Mouse (Mus musculus) intestine, embryonic 15.5 days (tissue): ENCODE measurements around the gene Taz. TPM values are rescaled to one million over a fixed set of nuclear protein-coding genes. Genes with fewer than 3 reads are reported as not detected.

Source experiments
- ATAC-seq: fragments of 200-750 bp; cut with Nextera tagmentation; 2 replicates; pipeline ENCODE4 v1.8.0; 2017; ENCODE audit warnings: moderate TSS enrichment, moderate library complexity
- H3K27ac ChIP-seq: fragments of 300-500 bp; sonication (generic); 2 replicates; pipeline ENCODE4 v1.5.1; 2015; ENCODE audit warnings: mild to moderate bottlenecking, inconsistent platforms
- H3K27me3 ChIP-seq: fragments of 300-500 bp; sonication (generic); replicated peaks from 2 replicates; pipeline ENCODE4 v1.6.1; 2015; ENCODE audit warnings: inconsistent platforms
- H3K36me3 ChIP-seq: fragments of 300-500 bp; sonication (generic); 2 replicates; pipeline ENCODE4 v1.6.1; 2015; ENCODE audit warnings: inconsistent platforms
- H3K4me1 ChIP-seq: fragments of 300-500 bp; sonication (generic); replicated peaks from 2 replicates; pipeline ENCODE4 v1.6.1; 2015; ENCODE audit warnings: inconsistent platforms
- H3K4me2 ChIP-seq: fragments of 300-500 bp; sonication (generic); replicated peaks from 2 replicates; pipeline ENCODE4 v1.6.1; 2015; ENCODE audit warnings: mild to moderate bottlenecking, inconsistent platforms
- H3K4me3 ChIP-seq: fragments of 300-500 bp; sonication (generic); replicated peaks from 2 replicates; pipeline ENCODE4 v1.5.1; 2015; ENCODE audit warnings: inconsistent platforms
- H3K9ac ChIP-seq: fragments of 300-500 bp; sonication (generic); 2 replicates; pipeline ENCODE4 v1.6.1; 2015; ENCODE audit warnings: inconsistent platforms
- H3K9me3 ChIP-seq: fragments of 300-500 bp; sonication (generic); 2 replicates; pipeline ENCODE4 v1.6.1; 2016; ENCODE audit warnings: inconsistent platforms
- WGBS: fragments of 180-500 bp; shearing (Covaris S2); methylation state at CpG from one replicate; pipeline ENCODE4 v1.1.7; 2015; 5-methylcytosine and 5-hydroxymethylcytosine counted together
- polyA plus RNA-seq: library from polyadenylated mRNA; unstranded; fragments of >200 nt; fragmentation: Nextera tagmentation; extraction: Ambion mirVana; gene quantifications from 2 replicates; pipeline ENCODE4 v1.2.1, GENCODE M21; 2015

The Taz gene
- polyA plus RNA-seq, 1 experiment from 2014 or later: 74.9 TPM

GRCm38 (mm10) chrX:74254153-74254887, 27.4 kb upstream of the Taz start, which contains the start of gene Emd:
Gene Emd, plus strand, starts transcription at chrX:74254687.
- peak within 1 kb of the TSS; percentile 49 for H3K4me3 ChIP-seq
- H3K9ac ChIP-seq: peak within 1 kb of the TSS; percentile 56
- 33% methylated on average over 39 of the region's 39 CpGs for WGBS
- H3K27me3 ChIP-seq: no peaks in the 10 kb centered on the region
- no peaks in the 10 kb centered on the region for H3K4me1 ChIP-seq
- H3K27ac ChIP-seq: peak within 1 kb of the TSS; percentile 89
- H3K4me2 ChIP-seq: peak within 1 kb of the TSS; percentile 61
- peak; percentile 97 for ATAC-seq
- no peaks in the 10 kb centered on the region for H3K36me3 ChIP-seq
- no peaks in the 10 kb centered on the region for H3K9me3 ChIP-seq

- no peaks in the 10 kb centered on the region for H3K27me3 ChIP-seq
- no peaks in the 10 kb centered on the region for H3K36me3 ChIP-seq
- no peaks in the 10 kb centered on the region for H3K9me3 ChIP-seq
- H3K4me1 ChIP-seq: no peaks in the 10 kb centered on the region
- H3K27ac ChIP-seq: peak overlapping the region; percentile 89
- 23% methylated on average over 31 of the region's 31 CpGs for WGBS
- peak overlapping the region; percentile 56 for H3K9ac ChIP-seq
- peak overlapping the region; percentile 49 for H3K4me3 ChIP-seq
- peak overlapping the region; percentile 61 for H3K4me2 ChIP-seq
- ATAC-seq: peak; percentile 68
These were observed 26.7 kb upstream of the Taz start for GRCm38 (mm10) chrX:74254888-74255565.

GRCm38 (mm10) chrX:74257746-74258145, 24.0 kb upstream of the Taz start:
- H3K36me3 ChIP-seq: no peaks in the 10 kb centered on the region
- H3K9me3 ChIP-seq: no peaks in the 10 kb centered on the region
- H3K4me2 ChIP-seq: no peak overlapping the region
- no peaks in the 10 kb centered on the region for H3K4me1 ChIP-seq
- H3K9ac ChIP-seq: no peak overlapping the region
- H3K4me3 ChIP-seq: no peak overlapping the region
- no peak for ATAC-seq
- WGBS: 99% methylated on average over 3 of the region's 3 CpGs
- H3K27ac ChIP-seq: no peak overlapping the region
- H3K27me3 ChIP-seq: no peaks in the 10 kb centered on the region

- ATAC-seq: peak; percentile 62
- no peaks in the 10 kb centered on the region for H3K4me1 ChIP-seq
- H3K4me2 ChIP-seq: peak overlapping the region; percentile 48
- H3K4me3 ChIP-seq: peak overlapping the region; percentile 47
- H3K27me3 ChIP-seq: no peaks in the 10 kb centered on the region
- H3K36me3 ChIP-seq: no peaks in the 10 kb centered on the region
- no peaks in the 10 kb centered on the region for H3K9me3 ChIP-seq
- H3K9ac ChIP-seq: peak overlapping the region; percentile 26
- WGBS: 24% methylated on average over 3 of the region's 3 CpGs
- peak overlapping the region; percentile 87 for H3K27ac ChIP-seq
These were observed 12.0 kb upstream of the Taz start for GRCm38 (mm10) chrX:74269736-74270061.

- Histone ChIP-seq H3K9ac (peak within 1 kb of the TSS; percentile 60), H3K36me3 (no peaks in the 10 kb centered on the region), H3K27me3 (no peaks in the 10 kb centered on the region), H3K9me3 (no peaks in the 10 kb centered on the region), H3K27ac (peak within 1 kb of the TSS; percentile 87), H3K4me1 (no peaks in the 10 kb centered on the region), H3K4me2 (peak within 1 kb of the TSS; percentile 48), H3K4me3 (peak within 1 kb of the TSS; percentile 47)
- ATAC-seq: peak; percentile 94
- 15% methylated on average over 42 of the region's 42 CpGs for WGBS
These were observed 11.4 kb upstream of the Taz start, which contains the start of gene Rpl10 for GRCm38 (mm10) chrX:74270062-74270901. Gene Rpl10, plus strand, starts transcription at chrX:74270812.

- Histone ChIP-seq H3K27me3 (no peaks in the 10 kb centered on the region), H3K36me3 (no peaks in the 10 kb centered on the region), H3K27ac (peak overlapping the region; percentile 77; the same call in 1 of the 2 replicates), H3K4me3 (peak overlapping the region; percentile 47), H3K9me3 (no peaks in the 10 kb centered on the region), H3K4me2 (peak overlapping the region; percentile 48), H3K4me1 (no peaks in the 10 kb centered on the region), H3K9ac (peak overlapping the region; percentile 60)
- no peak for ATAC-seq
- 18% methylated on average over 27 of the region's 27 CpGs for WGBS
These were observed 10.7 kb upstream of the Taz start for GRCm38 (mm10) chrX:74270902-74271551.

GRCm38 (mm10) chrX:74273422-74274322, 8.0 kb upstream of the Taz start:
- Histone ChIP-seq H3K4me3 (no peak overlapping the region), H3K9me3 (no peaks in the 10 kb centered on the region), H3K27me3 (no peaks in the 10 kb centered on the region), H3K4me2 (no peak overlapping the region), H3K27ac (no peak overlapping the region), H3K9ac (no peak overlapping the region), H3K4me1 (no peaks in the 10 kb centered on the region), H3K36me3 (no peaks in the 10 kb centered on the region)
- WGBS: 38% methylated on average over 10 of the region's 10 CpGs
- ATAC-seq: no peak

- no peak overlapping the region for H3K4me3 ChIP-seq
- H3K36me3 ChIP-seq: no peaks in the 10 kb centered on the region
- H3K27ac ChIP-seq: no peak overlapping the region
- ATAC-seq: no peak
- no peaks in the 10 kb centered on the region for H3K4me1 ChIP-seq
- H3K27me3 ChIP-seq: no peaks in the 10 kb centered on the region
- no peak overlapping the region for H3K9ac ChIP-seq
- H3K4me2 ChIP-seq: no peak overlapping the region
- WGBS: 71% methylated on average over 8 of the region's 8 CpGs
- H3K9me3 ChIP-seq: no peaks in the 10 kb centered on the region
These were observed 3.8 kb upstream of the Taz start for GRCm38 (mm10) chrX:74277916-74278315.

- H3K4me2 ChIP-seq: peak overlapping the region; percentile 68
- no peaks in the 10 kb centered on the region for H3K9me3 ChIP-seq
- WGBS: 16% methylated on average over 14 of the region's 14 CpGs
- ATAC-seq: no peak
- H3K9ac ChIP-seq: peak overlapping the region; percentile 47
- H3K36me3 ChIP-seq: no peaks in the 10 kb centered on the region
- H3K4me1 ChIP-seq: no peaks in the 10 kb centered on the region
- H3K4me3 ChIP-seq: peak overlapping the region; percentile 54
- no peaks in the 10 kb centered on the region for H3K27me3 ChIP-seq
- peak overlapping the region; percentile 86 for H3K27ac ChIP-seq
These were observed 526 bp upstream of the Taz start for GRCm38 (mm10) chrX:74281041-74281731.

- Histone ChIP-seq H3K4me1 (no peaks in the 10 kb centered on the region), H3K4me3 (peak overlapping the region; percentile 54), H3K9me3 (no peaks in the 10 kb centered on the region), H3K9ac (peak overlapping the region; percentile 59), H3K4me2 (peak overlapping the region; percentile 68), H3K27me3 (no peaks in the 10 kb centered on the region), H3K36me3 (no peaks in the 10 kb centered on the region), H3K27ac (peak overlapping the region; percentile 86)
- WGBS: 21% methylated on average over 39 of the region's 39 CpGs
- ATAC-seq: peak; percentile 71
These were observed 831 bp downstream of the Taz start for GRCm38 (mm10) chrX:74282395-74283091.
